Mouse (Mus musculus) forebrain, embryonic 14.5 days (tissue): ENCODE measurements around the gene Zbtb12. TPM values are rescaled to one million over a fixed set of nuclear protein-coding genes. Genes with fewer than 3 reads are reported as not detected.
"Not testable (repeated sequence)": the region's sequence is repeated elsewhere in the genome, so short reads cannot be mapped to it uniquely, and the experiment has no call there.

Source experiments
- ATAC-seq: fragments of 200-750 bp; cut with Nextera tagmentation; 2 replicates; pipeline ENCODE4 v1.8.0; 2017; ENCODE audit warnings: mild to moderate bottlenecking, moderate library complexity
- DNase-seq: peaks from one replicate; pipeline ENCODE4 v3.0.0-alpha.2; 2015; ENCODE audit warnings: low spot score
- H3K27ac ChIP-seq: fragments of 300-500 bp; sonication (generic); 2 replicates; pipeline ENCODE4 v1.5.1; 2014; ENCODE audit warnings: low read depth, mild to moderate bottlenecking, control low read depth, low read length, moderate library complexity
- H3K27me3 ChIP-seq: fragments of 300-500 bp; sonication (generic); replicated peaks from 2 replicates; pipeline ENCODE4 v1.6.1; 2014; ENCODE audit warnings: low read length, control low read depth, mixed read lengths; ENCODE audit not compliant: control insufficient read depth, insufficient read depth
- H3K36me3 ChIP-seq: fragments of 300-500 bp; sonication (generic); 2 replicates; pipeline ENCODE4 v1.6.1; 2014; ENCODE audit warnings: low read length, control low read depth; ENCODE audit not compliant: control insufficient read depth, insufficient read depth
- H3K4me1 ChIP-seq: fragments of 300-500 bp; sonication (generic); 2 replicates; pipeline ENCODE4 v1.6.1; 2014; ENCODE audit warnings: antibody characterized with exemption, low read length, control low read depth; ENCODE audit not compliant: control insufficient read depth, insufficient read depth
- H3K4me2 ChIP-seq: fragments of 300-500 bp; sonication (generic); 2 replicates; pipeline ENCODE4 v1.6.1; 2014; ENCODE audit warnings: mild to moderate bottlenecking, control low read depth, low read length
- H3K4me3 ChIP-seq: fragments of 300-500 bp; sonication (generic); 2 replicates; pipeline ENCODE4 v1.5.1; 2014; ENCODE audit warnings: low read depth, low read length, control low read depth
- H3K9ac ChIP-seq: fragments of 300-500 bp; sonication (generic); 2 replicates; pipeline ENCODE4 v1.6.1; 2014; ENCODE audit warnings: mild to moderate bottlenecking, low read length, control low read depth, moderate library complexity
- H3K9me3 ChIP-seq: fragments of 300-500 bp; sonication (generic); replicated peaks from 2 replicates; pipeline ENCODE4 v1.6.1; 2016; ENCODE audit warnings: low read length, control low read depth, mixed read lengths; ENCODE audit not compliant: control insufficient read depth
- WGBS: fragments of 180-500 bp; shearing (Covaris S2); extraction: QIAGEN DNeasy Blood & Tissue Kit; methylation state at CpG from one replicate; pipeline ENCODE4 v1.1.7; 2014; 5-methylcytosine and 5-hydroxymethylcytosine counted together
- polyA plus RNA-seq: library from polyadenylated mRNA; unstranded; fragments of >200 nt; fragmentation: Nextera tagmentation; extraction: Ambion mirVana; gene quantifications from 2 replicates; pipeline ENCODE4 v1.2.1, GENCODE M21; 2014

Gene Zbtb12
- polyA plus RNA-seq, 1 experiment from 2014 or later: 3.5 TPM

DNA sequence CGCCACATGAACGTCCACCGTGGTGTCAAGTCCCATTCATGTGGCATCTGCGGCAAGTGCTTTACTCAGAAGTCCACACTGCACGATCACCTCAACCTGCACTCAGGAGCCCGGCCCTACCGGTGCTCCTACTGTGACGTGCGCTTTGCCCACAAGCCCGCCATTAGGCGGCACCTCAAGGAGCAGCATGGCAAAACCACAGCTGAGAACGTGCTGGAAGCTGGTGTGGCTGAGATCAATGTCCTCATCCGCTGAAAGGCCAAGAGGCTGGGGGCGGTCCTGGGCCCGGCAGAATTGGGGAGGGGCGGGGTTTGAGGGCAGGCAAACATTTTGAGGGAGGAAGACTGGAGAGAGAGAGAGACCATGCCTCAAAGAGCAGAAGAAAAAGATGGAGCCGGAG is 17.1 kb downstream of the Zbtb12 start:
- Histone ChIP-seq H3K36me3 (peaks cover 16% of the 10 kb centered on the region), H3K9ac (peak overlapping the region; percentile 21; the same call in 1 of the 2 replicates), H3K4me3 (0 out of 2 replicates have a peak overlapping the region, but pooled peaks have one; percentile 5), H3K9me3 (no peaks in the 10 kb centered on the region), H3K4me1 (peaks cover 29% of the 10 kb centered on the region), H3K27me3 (no peaks in the 10 kb centered on the region), H3K4me2 (peak overlapping the region; percentile 83), H3K27ac (no peak overlapping the region)
- DNase-seq (no peak), ATAC-seq (no peak)
- WGBS: 81% methylated on average over 17 of the region's 17 CpGs

DNA sequence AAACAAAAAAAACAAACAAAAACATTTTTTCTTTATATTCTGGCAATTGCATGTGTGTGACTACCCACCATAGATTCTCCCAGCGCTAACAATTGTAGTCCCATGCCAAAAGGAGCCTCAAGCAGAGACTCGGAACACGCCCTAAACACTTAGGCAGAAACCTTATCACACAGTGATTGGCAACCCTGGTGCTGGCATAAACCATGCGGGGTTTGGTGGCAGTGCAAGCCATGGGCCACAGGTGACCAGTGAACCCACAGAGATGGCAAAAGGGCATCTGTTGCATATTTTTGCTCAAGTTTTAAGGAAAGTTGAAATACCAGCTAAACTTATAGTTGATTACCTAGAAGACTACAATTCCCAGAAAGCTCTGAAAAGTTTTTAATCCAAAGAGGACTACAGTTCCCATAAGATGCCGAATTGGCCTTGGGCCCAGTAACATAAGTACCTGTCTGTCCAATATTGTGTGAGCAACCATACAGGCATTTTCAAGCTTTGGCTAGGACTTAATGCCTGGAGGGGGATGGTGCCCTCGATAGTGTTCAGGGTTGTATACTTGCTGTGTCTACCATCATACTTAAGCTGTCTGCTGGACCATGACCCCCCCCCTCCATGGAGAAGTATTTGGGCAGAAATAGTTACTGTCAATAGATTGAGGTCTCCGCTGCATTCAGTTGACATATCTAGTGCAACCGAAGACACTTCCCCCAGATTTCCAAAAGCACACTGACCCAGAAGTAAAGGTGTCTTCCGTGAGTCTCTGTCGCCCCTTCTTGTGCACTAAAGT is 18.3 kb downstream of the Zbtb12 start:
- Histone ChIP-seq H3K9me3 (no peaks in the 10 kb centered on the region), H3K9ac (peak overlapping the region; percentile 94), H3K27ac (peak overlapping the region; percentile 97), H3K36me3 (peaks cover 24% of the 10 kb centered on the region), H3K27me3 (no peaks in the 10 kb centered on the region), H3K4me3 (peak overlapping the region; percentile 82), H3K4me2 (peak overlapping the region; percentile 96), H3K4me1 (peaks cover 29% of the 10 kb centered on the region)
- DNase-seq: peak; percentile 71
- ATAC-seq: no peak
- 16% methylated on average over 10 of the region's 10 CpGs for WGBS

DNA sequence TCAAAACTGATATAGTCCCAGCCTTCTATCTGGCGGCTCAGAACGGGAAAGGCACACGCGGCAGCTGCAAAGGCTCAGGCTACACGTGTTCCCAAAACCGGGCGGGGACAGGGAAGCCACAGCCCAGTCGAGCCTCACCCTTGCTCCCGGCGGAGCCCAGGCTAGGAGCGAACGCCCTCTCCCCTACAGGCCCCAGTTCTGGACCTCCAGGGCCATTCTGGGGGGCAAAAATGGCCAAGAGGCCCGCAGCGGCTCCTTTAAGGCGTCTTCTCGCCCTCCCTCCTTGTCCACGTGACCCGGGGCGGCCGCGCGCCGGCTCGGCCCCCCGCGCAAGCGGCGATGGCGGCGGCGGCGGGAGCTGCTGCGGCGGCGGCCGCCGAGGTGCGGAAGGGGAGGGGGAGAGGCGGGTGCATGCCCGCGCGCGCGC is 18.9 kb downstream of the Zbtb12 start, which contains the start of the genes C2 and Ehmt2:
Gene C2 (minus strand): TSS at position 106 of the 427 bp plus-strand sequence.
Gene Ehmt2 (plus strand): TSS at position 310 of the 427 bp plus-strand sequence.
- H3K27me3 ChIP-seq: no peaks in the 10 kb centered on the region
- H3K9me3 ChIP-seq: no peaks in the 10 kb centered on the region
- peak within 1 kb of the TSS; percentile 96 for H3K4me2 ChIP-seq
- DNase-seq (peak; percentile 83), ATAC-seq (peak; percentile 27)
- H3K4me3 ChIP-seq: peak within 1 kb of the TSS; percentile 82
- WGBS: under 1% methylated on average over 43 of the region's 44 CpGs
- H3K4me1 ChIP-seq: peaks cover 29% of the 10 kb centered on the region
- peaks cover 30% of the 10 kb centered on the region for H3K36me3 ChIP-seq
- peak within 1 kb of the TSS; percentile 97 for H3K27ac ChIP-seq
- peak within 1 kb of the TSS; percentile 94 for H3K9ac ChIP-seq

DNA sequence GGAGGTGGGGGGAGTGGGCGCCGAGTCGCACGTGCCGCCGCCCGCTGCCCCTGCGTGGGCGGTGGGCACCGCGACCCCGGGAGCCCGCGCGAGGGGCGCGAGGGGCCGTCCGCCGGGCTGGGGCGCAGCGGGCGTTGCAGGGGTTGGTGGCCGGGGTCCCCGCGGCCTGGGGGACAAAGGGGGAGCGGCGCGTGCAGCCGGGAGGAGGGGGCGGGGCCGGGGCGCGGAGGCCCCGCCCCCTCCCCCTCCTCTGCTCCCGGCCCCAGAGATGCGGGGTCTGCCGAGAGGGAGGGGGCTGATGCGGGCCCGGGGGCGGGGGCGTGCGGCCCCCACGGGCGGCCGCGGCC is 19.4 kb downstream of the Zbtb12 start:
- H3K36me3 ChIP-seq: peaks cover 35% of the 10 kb centered on the region
- WGBS: 0% methylated on average over 1 of the region's 47 CpGs
- peak overlapping the region; percentile 97 for H3K27ac ChIP-seq
- ATAC-seq (peak; percentile 19; the same call in 1 of the 2 replicates), DNase-seq (peak; percentile 73)
- no peaks in the 10 kb centered on the region for H3K27me3 ChIP-seq
- no peaks in the 10 kb centered on the region for H3K9me3 ChIP-seq
- H3K4me1 ChIP-seq: peaks cover 26% of the 10 kb centered on the region
- H3K4me3 ChIP-seq: peak overlapping the region; percentile 82
- H3K4me2 ChIP-seq: peak overlapping the region; percentile 96
- H3K9ac ChIP-seq: peak overlapping the region; percentile 94

DNA sequence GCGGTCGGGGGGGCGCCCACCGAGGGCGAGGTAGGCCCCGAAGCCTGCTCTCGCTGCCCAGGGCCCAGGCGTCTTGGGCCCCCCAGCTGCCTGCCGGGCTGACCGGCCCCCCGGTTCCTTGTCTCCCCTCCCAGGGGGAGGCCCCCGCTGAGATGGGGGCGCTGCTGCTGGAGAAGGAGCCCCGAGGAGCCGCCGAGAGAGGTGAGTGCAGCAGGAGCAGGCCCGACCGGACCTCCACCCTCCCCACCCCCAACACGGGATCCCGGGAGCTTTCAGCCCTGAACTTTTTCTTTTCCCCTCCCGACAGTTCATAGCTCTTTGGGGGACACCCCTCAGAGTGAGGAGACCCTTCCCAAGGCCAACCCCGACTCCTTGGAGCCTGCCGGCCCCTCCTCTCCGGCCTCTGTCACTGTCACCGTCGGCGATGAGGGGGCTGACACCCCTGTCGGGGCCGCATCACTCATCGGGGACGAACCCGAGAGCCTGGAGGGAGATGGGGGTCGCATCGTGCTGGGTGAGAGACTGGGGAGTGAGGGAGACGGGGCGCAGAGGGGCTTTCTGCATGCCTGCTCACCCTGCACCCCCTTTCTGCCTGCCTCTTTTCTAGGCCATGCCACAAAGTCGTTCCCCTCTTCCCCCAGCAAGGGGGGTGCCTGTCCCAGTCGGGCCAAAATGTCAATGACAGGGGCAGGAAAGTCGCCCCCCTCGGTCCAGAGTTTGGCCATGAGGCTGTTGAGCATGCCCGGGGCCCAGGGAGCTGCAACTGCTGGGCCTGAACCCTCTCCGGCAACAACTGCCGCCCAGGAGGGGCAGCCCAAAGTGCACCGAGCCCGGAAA is 20.0 kb downstream of the Zbtb12 start:
- under 1% methylated on average over 41 of the region's 45 CpGs for WGBS
- H3K9me3 ChIP-seq: no peaks in the 10 kb centered on the region
- peaks cover 26% of the 10 kb centered on the region for H3K4me1 ChIP-seq
- H3K36me3 ChIP-seq: peaks cover 39% of the 10 kb centered on the region
- H3K4me3 ChIP-seq: peak overlapping the region; percentile 82
- DNase-seq (peak; percentile 29), ATAC-seq (no peak; the same call in 1 of the 2 replicates)
- H3K27me3 ChIP-seq: no peaks in the 10 kb centered on the region
- H3K4me2 ChIP-seq: peak overlapping the region; percentile 96
- peak overlapping the region; percentile 97 for H3K27ac ChIP-seq
- H3K9ac ChIP-seq: peak overlapping the region; percentile 94

DNA sequence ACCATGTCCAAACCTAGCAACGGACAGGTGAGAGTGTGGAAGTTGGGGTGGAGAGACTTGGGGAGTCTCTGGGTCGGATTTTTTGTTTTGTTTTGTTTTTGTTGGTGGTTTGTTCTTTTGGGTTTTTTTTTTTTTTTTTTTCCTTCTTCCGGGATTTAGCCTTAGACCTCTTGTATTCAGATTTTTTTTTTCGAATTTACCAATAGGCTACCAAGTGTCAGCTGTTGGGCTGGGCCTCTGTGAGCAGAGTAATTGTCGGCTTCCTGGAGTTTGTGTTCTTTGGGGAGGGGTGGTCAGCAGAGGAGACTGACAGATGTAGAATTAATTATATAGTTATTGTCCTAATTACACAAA is 20.6 kb downstream of the Zbtb12 start:
- peak overlapping the region; percentile 96 for H3K4me2 ChIP-seq
- H3K9ac ChIP-seq: peak overlapping the region; percentile 94
- WGBS: 0% methylated on average over 5 of the region's 5 CpGs
- peak overlapping the region; percentile 97 for H3K27ac ChIP-seq
- H3K4me1 ChIP-seq: peaks cover 26% of the 10 kb centered on the region
- DNase-seq: peak; percentile 29
- no peaks in the 10 kb centered on the region for H3K9me3 ChIP-seq
- H3K27me3 ChIP-seq: no peaks in the 10 kb centered on the region
- no peak for ATAC-seq
- peaks cover 45% of the 10 kb centered on the region for H3K36me3 ChIP-seq
- H3K4me3 ChIP-seq: peak overlapping the region; percentile 82

DNA sequence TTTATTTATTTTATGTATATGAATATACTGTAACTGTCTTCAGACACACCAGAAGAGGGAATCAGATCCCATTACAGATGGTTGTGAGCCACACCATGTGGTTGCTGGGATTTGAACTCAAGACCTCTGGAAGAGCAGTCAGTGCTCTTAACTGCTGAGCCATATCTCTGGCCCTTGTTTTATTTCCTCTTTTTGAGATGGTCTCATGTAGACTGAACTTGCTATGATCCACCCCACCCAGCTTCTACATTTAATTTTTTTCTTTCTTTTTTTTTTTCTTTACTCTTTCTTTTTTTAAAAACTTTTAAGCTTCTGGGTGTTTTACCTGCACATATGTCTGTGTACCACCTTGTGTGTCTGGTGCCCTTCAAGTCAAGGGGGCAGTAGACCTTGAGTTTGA is 21.5 kb downstream of the Zbtb12 start:
- not testable (repeated sequence) for ATAC-seq, DNase-seq, H3K4me2 ChIP-seq, H3K27ac ChIP-seq, H3K9me3 ChIP-seq, H3K4me3 ChIP-seq, H3K27me3 ChIP-seq, H3K9ac ChIP-seq
- H3K4me1 ChIP-seq: peaks cover 19% of the 10 kb centered on the region
- peaks cover 53% of the 10 kb centered on the region for H3K36me3 ChIP-seq

DNA sequence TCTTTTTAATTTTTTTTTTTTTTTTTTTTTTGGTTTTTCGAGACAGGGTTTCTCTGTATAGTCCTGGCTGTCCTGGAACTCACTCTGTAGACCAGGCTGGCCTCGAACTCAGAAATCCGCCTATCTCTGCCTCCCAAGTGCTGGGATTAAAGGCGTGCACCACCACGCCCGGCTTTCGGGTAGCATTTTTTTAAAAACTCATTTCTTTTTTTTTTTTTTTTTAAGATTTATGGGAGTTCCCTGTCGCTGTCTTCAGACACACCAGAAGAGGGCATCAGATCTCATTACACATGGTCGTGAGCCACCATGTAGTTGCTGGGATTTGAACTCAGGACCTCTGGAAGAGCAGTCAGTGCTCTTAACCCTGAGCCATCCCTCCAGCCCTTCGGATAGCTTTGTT is 22.7 kb downstream of the Zbtb12 start:
- ATAC-seq, H3K4me2 ChIP-seq, H3K27me3 ChIP-seq, H3K4me3 ChIP-seq, H3K9ac ChIP-seq, H3K9me3 ChIP-seq, DNase-seq, H3K27ac ChIP-seq: not testable (repeated sequence)
- Histone ChIP-seq H3K4me1 (peaks cover 14% of the 10 kb centered on the region), H3K36me3 (peaks cover 57% of the 10 kb centered on the region)
- 88% methylated on average over 9 of the region's 10 CpGs for WGBS
